Mouse (Mus musculus) kidney, adult 8-10 months (tissue): ENCODE measurements around the gene Zfp827.

Experiments used
- DNase-seq, 2 experiments: peaks; one replicate each; pipeline ENCODE4 v3.0.0; 2022

Gene Zfp827

GRCm38 (mm10) chr8:79027977-79028487 is at the start of gene Zfp827:
Zfp827 (plus strand) TSS chr8:79028437.
- peak; percentile 73 to 78 for DNase-seq

- DNase-seq, result no peak
Observed at GRCm38 (mm10) chr8:79004341-79004740, 23.9 kb upstream of the Zfp827 start.

DNA sequence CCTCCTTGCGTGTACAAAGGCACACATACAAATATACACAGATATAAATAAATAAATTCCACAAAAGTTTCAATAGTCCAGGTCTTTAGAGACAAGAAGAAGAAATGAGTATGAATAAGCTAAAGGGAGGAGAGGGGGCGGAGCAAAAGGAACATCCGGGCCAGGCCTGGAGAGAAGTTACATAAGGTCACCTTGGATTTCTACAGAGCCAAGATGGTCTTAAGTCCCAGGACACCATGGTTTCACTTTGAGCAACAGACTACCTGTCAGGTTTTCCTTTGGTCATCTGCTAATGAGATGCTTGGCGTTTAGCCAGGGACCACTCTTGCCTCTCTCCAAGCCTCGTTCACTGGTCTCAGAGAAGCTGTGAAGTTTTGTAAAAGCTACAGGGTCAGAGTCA is 13.2 kb upstream of the Zfp827 start:
- no peak for DNase-seq

GRCm38 (mm10) chr8:79016076-79016475 is 12.2 kb upstream of the Zfp827 start:
- no peak for DNase-seq

- DNase-seq, result no peak
Observed at GRCm38 (mm10) chr8:79016583-79016982, 11.7 kb upstream of the Zfp827 start.

- DNase-seq, result no peak
Observed at GRCm38 (mm10) chr8:79023922-79024321, 4.3 kb upstream of the Zfp827 start.

- DNase-seq, result no peak
Observed at GRCm38 (mm10) chr8:79027319-79027718, 918 bp upstream of the Zfp827 start.

DNA sequence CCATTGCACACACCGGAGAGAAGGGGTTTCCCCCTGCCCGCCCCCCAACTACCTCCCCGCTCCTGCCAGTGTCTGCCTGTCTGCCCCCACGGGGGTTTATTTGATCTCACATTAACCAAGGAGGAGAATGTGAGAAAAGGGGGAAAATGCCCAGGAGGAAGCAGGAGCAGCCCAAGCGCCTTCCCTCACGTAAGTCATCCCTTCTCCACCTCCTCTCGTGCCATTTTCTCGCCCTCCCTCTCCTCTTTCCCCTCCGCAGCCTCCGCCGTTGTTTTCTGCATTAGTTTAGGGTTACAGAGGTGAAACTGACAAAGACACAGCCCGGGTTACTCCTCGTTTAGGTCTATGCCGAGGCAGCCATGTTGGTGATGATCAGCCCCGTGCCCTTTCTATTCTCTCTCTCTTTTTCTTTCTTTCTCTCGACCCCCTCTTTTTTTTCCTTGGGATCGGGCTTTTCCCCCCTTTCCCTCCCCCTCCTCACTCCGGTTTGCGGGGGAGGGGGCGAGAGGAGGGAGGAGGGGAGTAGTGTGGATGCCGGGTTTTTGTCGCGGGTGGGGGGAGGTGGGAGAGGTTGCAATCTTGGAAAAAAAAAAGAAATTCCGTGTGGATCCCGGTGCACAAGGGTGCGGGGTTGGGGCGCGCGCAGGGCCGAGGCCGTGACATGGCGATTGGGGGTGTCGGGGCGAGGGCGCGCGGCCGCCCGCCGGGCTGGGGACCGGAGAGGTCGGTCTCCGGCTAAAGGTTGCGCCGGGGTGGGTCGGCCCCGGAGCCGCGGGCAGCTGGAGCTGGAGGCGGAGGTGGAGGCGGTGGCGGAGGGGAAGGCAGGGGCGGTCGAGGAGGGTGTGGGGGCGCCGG is 531 bp downstream of the Zfp827 start:
- peak; percentile 28 to 41 for DNase-seq

- DNase-seq, result peak; percentile 68 to 69
Observed at GRCm38 (mm10) chr8:79029396-79030325, 1.4 kb downstream of the Zfp827 start.

DNA sequence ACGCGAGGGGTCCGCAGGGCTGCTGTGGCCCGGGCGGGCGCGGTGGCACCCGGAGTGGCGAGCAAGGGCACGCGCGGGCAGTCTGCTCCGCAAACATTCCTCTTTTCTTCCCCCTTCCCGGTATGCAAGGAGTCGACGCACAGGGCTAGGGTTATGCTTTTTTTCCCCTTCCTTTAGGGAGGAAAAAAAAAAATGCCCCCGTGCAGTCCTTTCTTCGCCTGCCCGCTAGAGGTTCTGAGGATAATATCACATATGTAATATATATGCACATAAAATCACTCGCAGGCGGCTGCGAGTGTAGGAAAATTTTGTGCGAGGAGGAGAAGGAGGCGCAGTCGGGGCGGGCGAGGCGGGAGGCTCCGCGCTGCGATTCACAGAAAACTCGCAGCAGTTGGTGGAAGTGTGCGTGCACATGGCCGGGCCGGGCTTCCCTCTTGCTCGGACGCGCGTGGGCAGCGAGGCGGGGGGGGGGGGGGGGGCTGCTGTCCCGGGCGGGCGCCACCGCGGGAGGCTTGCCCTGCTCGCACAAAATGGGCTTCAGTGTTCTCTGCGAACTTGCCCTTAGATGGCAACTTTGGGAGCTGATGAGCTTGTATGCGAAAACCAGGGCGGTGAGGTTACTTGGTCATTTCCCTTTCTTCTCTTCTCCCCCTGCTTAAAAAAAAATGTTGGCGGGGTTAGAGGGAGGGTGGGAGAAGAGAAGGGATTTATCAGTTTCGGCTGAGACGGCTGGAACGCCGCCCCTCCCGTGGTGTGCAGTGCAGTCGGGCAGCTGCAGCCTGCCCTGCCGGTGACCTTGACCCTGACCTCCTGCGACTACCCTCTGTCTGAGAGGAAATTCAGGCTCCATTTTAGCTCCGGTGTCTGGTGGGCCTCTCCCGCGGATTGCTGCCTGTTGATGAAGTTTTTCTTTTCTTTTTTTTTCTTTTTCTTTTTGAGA is 2.4 kb downstream of the Zfp827 start:
- peak; percentile 58 to 60 for DNase-seq

GRCm38 (mm10) chr8:79037532-79037931 is 9.3 kb downstream of the Zfp827 start:
- DNase-seq, result no peak

DNA sequence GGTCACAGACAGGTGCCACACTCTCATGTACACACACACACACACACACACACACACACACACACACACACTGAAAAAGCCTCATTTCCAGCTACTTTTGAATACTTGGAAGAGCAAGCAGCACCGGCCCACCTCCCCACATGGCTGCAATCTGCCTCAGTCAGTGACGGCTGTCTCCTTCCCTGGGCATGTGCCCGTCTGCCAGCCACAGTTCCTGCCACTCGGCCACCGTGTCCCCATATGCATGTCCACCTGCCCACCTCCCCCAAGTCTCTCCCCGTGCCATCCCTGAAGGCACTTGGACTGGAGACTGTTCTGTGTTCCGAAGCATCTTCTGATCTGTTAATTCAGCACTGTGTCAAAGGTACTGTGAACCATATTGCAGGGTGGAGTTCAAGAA is 9.8 kb downstream of the Zfp827 start:
- DNase-seq, result no peak

DNA sequence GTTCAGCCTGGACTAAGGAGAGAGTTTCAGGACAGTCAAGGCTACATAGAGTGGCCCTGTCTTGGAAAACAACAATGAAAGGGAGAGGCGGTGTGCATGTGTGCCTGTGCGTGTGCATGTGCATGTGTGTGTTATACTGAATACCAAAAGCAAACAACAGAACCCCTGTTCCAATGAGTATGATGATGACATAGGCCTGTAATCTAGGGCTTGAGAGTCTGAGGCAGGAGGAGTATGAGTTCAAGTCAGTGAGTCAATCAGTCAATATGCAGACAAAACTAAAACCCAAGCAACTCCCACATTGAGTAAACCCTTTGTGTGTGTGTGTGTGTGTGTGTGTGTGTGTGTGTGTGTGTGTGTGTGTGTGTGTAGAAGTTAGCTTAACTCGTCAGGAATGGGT is 13.2 kb downstream of the Zfp827 start:
- no peak for DNase-seq

GRCm38 (mm10) chr8:79042252-79042651 is 14.0 kb downstream of the Zfp827 start:
- DNase-seq, result no peak

- no peak for DNase-seq
Observed at GRCm38 (mm10) chr8:79044673-79045072, 16.4 kb downstream of the Zfp827 start.

DNA sequence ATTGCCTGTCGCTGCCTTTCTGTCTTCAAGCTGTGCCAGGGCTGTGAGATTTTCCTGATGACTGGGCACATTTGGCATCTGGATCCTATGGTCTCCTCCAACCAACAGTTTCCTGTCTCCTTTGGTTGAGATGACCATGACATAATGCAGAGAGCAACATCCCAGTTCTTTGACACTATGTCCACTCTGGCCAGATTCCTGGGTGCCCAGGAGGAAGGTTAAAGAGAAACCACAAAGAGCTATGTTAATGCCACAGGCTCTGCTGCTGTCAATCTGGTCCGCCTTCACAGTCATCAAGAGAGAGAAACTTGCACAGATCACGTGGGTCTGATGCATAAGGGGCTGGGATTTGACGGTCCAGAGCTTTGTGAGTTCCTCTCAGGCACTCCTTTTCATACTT is 18.4 kb downstream of the Zfp827 start:
- no peak for DNase-seq

DNA sequence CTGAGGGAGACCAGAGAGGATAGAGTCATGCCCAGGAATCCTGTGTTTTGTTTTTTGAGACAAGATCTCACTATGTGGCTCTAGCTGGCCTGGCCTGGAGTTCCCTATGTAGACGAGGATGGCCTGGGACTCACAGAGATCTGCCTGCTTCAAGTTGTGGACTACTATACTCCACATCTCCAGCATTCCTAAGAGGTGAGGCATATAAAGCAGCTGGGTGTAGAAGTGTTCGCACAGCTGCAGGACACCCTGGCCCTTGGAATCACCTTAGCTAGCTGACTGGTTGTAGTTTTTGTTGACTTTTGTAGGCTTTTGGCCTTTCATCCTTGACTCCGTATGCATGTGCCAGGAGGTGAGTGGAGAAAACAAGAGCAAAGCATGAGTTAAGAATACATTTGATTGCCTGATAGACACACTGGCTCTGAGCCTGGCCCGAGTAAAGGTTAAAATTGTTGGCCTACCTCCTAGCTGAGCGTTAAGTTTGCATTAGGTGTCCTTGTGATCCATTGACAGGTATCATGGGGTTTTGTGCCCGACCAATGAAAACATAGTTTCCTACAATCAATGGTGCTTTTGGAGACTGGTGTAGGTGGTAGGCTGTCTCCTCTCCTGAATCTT is 20.3 kb downstream of the Zfp827 start:
- peak; percentile 18 for DNase-seq

- DNase-seq, result no peak
Observed at GRCm38 (mm10) chr8:79054222-79054621, 26.0 kb downstream of the Zfp827 start.

- DNase-seq, result no peak
Observed at GRCm38 (mm10) chr8:79057179-79057578, 28.9 kb downstream of the Zfp827 start.

GRCm38 (mm10) chr8:79059361-79059760 is 31.1 kb downstream of the Zfp827 start:
- DNase-seq, result no peak

DNA sequence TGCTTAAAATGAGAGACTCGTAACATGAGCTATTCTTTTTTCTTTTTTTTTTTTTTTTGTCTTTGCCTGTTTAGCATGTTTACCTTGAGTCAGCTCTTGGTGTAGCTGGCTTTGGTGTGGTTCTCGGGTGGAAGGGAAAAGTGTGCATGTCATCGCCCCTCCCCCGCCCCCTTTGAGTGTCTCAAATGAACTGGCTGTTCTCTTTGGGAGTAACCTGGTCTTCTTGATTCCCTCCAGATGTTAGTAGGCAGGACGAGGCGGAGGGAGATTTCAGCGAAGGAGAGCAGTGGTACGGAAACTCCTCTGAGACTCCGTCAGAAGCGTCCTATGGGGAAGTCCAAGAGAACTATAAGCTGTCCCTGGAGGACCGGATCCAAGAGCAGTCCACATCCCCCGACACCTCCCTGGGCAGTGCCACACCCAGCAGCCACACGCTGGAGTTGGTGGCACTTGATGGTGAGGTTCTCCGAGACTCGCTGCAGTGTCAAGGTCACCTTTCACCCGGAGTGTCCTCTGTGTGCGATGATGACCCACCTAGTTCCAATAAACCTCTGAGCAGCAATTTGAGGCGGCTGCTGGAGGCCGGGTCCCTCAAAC is 31.9 kb downstream of the Zfp827 start:
- no peak for DNase-seq
